Mouse (Mus musculus) brain, embryonic 18.5 days (tissue): ENCODE measurements at regions not wholly inside any gene's neighbourhood (a gene's known extent, or its start where the extent isn't known, plus 50 kb on each side); places are given as distances from the start of the nearest gene placed in this dataset.
"Not testable (repeated sequence)": the region's sequence is repeated elsewhere in the genome, so short reads cannot be mapped to it uniquely, and the experiment has no call there.

Experiments
- DNase-seq: peaks from one replicate; pipeline ENCODE4 v3.0.0-alpha.2; 2012; ENCODE audit warnings: low read depth, low spot score

- peak; percentile 16 for DNase-seq
Observed at GRCm38 (mm10) chr1:47646681-47647080, 754.0 kb upstream of the Slc39a10 start.

- DNase-seq: peak; percentile 18
Observed at GRCm38 (mm10) chr1:47606597-47606996, 713.9 kb upstream of the Slc39a10 start.

GRCm38 (mm10) chr1:47603989-47604360 is 711.3 kb upstream of the Slc39a10 start:
- DNase-seq: no peak

- no peak for DNase-seq
Observed at GRCm38 (mm10) chr1:47603294-47603988, 710.8 kb upstream of the Slc39a10 start.

GRCm38 (mm10) chr1:47593641-47594040 is 701.0 kb upstream of the Slc39a10 start:
- not testable (repeated sequence) for DNase-seq

- no peak for DNase-seq
Observed at GRCm38 (mm10) chr1:47545606-47546005, 653.0 kb upstream of the Slc39a10 start.

GRCm38 (mm10) chr1:47511426-47511825 is 618.8 kb upstream of the Slc39a10 start:
- DNase-seq: no peak

- no peak for DNase-seq
Observed at GRCm38 (mm10) chr1:47507801-47508200, 615.1 kb upstream of the Slc39a10 start.

- no peak for DNase-seq
Observed at GRCm38 (mm10) chr1:47488581-47489204, 596.0 kb upstream of the Slc39a10 start.

GRCm38 (mm10) chr1:47486087-47486486 is 593.4 kb upstream of the Slc39a10 start:
- DNase-seq: no peak

GRCm38 (mm10) chr1:47479059-47479458 is 586.4 kb upstream of the Slc39a10 start:
- no peak for DNase-seq

GRCm38 (mm10) chr1:47466573-47467253 is 574.1 kb upstream of the Slc39a10 start:
- DNase-seq: no peak

GRCm38 (mm10) chr1:47448737-47449489 is 556.3 kb upstream of the Slc39a10 start:
- no peak for DNase-seq

- DNase-seq: no peak
Observed at GRCm38 (mm10) chr1:47448070-47448469, 555.4 kb upstream of the Slc39a10 start.

GRCm38 (mm10) chr1:47446021-47446420 is 553.4 kb upstream of the Slc39a10 start:
- no peak for DNase-seq

- DNase-seq: no peak
Observed at GRCm38 (mm10) chr1:47432829-47433228, 540.2 kb upstream of the Slc39a10 start.

GRCm38 (mm10) chr1:47405164-47405563 is 512.5 kb upstream of the Slc39a10 start:
- DNase-seq: no peak

- no peak for DNase-seq
Observed at GRCm38 (mm10) chr1:47386579-47386978, 493.9 kb upstream of the Slc39a10 start.

GRCm38 (mm10) chr1:47378795-47379194 is 486.1 kb upstream of the Slc39a10 start:
- DNase-seq: no peak

GRCm38 (mm10) chr1:47339718-47340439 is 447.2 kb upstream of the Slc39a10 start:
- peak; percentile 59 for DNase-seq

GRCm38 (mm10) chr1:47310572-47311075 is 418.0 kb upstream of the Slc39a10 start:
- no peak for DNase-seq
